Mouse (Mus musculus) thymus, adult 2 months (tissue): ENCODE measurements around the gene Ssr4.

Source experiments
- CTCF ChIP-seq: fragments of 200-500 bp; IDR thresholded peaks from 2 replicates; pipeline ENCODE4 v1.5.1; 2012; ENCODE audit warnings: mild to moderate bottlenecking, control low read depth, low read length, moderate library complexity, borderline replicate concordance; ENCODE audit not compliant: control insufficient read depth, poor library complexity, insufficient read depth; ENCODE audit errors: extremely low read depth
- POLR2A ChIP-seq: fragments of 200-500 bp; IDR thresholded peaks from 2 replicates; pipeline ENCODE4 v1.6.1; 2012; ENCODE audit warnings: mild to moderate bottlenecking, low read length, control low read depth, moderate library complexity; ENCODE audit not compliant: control insufficient read depth, poor library complexity, insufficient read depth; ENCODE audit errors: extremely low read depth

DNA sequence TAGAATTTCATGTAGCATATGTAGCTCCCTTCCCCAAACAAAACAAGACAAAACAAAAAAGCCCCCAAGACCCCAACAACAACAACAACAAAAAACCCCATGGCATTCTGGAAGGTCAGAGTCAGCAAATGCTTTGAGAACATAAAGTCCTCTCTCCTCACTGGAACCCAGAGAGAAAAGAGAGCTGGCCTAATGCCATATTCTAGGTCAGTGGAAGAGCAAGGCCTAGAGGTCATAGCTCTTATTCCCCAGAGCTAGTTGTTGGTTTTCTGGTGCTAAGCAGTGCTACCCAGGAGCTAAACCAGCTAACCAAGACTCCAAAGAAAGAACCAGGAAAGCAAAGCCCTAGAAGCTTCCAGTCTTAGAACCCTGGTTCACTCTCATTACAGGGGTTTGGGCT is 1.2 kb upstream of the Ssr4 start:
- TF ChIP-seq CTCF, result no peak
- no peak for TF ChIP-seq POLR2A
